Mouse (Mus musculus) hindbrain, embryonic 11.5 days (tissue): Measurements from ENCODE around the gene Sigirr. TPM values are rescaled to one million over a fixed set of nuclear protein-coding genes. Genes with fewer than 3 reads are reported as not detected.

Experiments used
- ATAC-seq: fragments of 200-750 bp; cut with Nextera tagmentation; 2 replicates; pipeline ENCODE4 v1.8.0; 2017; ENCODE audit warnings: mild to moderate bottlenecking, moderate TSS enrichment, moderate library complexity; ENCODE audit not compliant: low FRiP score
- DNase-seq: peaks from one replicate; pipeline ENCODE4 v3.0.0-alpha.2; 2015; ENCODE audit warnings: low spot score
- H3K27ac ChIP-seq: fragments of 300-500 bp; sonication (generic); 2 replicates; pipeline ENCODE4 v1.5.1; 2014; ENCODE audit warnings: mild to moderate bottlenecking, low read depth, low read length
- H3K27me3 ChIP-seq: fragments of 300-500 bp; sonication (generic); 2 replicates; pipeline ENCODE4 v1.6.1; 2014; ENCODE audit warnings: mild to moderate bottlenecking, low read length, moderate library complexity, mixed read lengths; ENCODE audit not compliant: control insufficient read depth, insufficient read depth
- H3K36me3 ChIP-seq: fragments of 300-500 bp; sonication (generic); 2 replicates; pipeline ENCODE4 v1.6.1; 2014; ENCODE audit warnings: mild to moderate bottlenecking, low read length, moderate library complexity, mixed read lengths; ENCODE audit not compliant: control insufficient read depth, insufficient read depth
- H3K4me1 ChIP-seq: fragments of 300-500 bp; sonication (generic); replicated peaks from 2 replicates; pipeline ENCODE4 v1.6.1; 2014; ENCODE audit warnings: low read length, mixed read lengths; ENCODE audit not compliant: control insufficient read depth, insufficient read depth
- H3K4me2 ChIP-seq: fragments of 300-500 bp; sonication (generic); replicated peaks from 2 replicates; pipeline ENCODE4 v1.6.1; 2014; ENCODE audit warnings: mild to moderate bottlenecking, low read depth, low read length
- H3K4me3 ChIP-seq: fragments of 300-500 bp; sonication (generic); 2 replicates; pipeline ENCODE4 v1.5.1; 2014; ENCODE audit warnings: low read depth, low read length
- H3K9ac ChIP-seq: fragments of 300-500 bp; sonication (generic); 2 replicates; pipeline ENCODE4 v1.6.1; 2014; ENCODE audit warnings: low read depth, low read length
- H3K9me3 ChIP-seq: fragments of 300-500 bp; sonication (generic); 2 replicates; pipeline ENCODE4 v1.6.1; 2016; ENCODE audit warnings: low read length; ENCODE audit not compliant: control insufficient read depth
- WGBS: fragments of 180-500 bp; shearing (Covaris S2); extraction: QIAGEN DNeasy Blood & Tissue Kit; methylation state at CpG from one replicate; pipeline ENCODE4 v1.1.7; 2014; 5-methylcytosine and 5-hydroxymethylcytosine counted together
- polyA plus RNA-seq: library from polyadenylated mRNA; unstranded; fragments of >200 nt; fragmentation: Nextera tagmentation; extraction: Ambion mirVana; gene quantifications from 2 replicates; pipeline ENCODE4 v1.2.1, GENCODE M21; 2014

The Sigirr gene
- polyA plus RNA-seq, 1 experiment from 2014 or later = 1.0 TPM

GRCm38 (mm10) chr7:141131904-141132755, 31.8 kb upstream of the Sigirr start:
- peak overlapping the region; percentile 82 for H3K4me3 ChIP-seq
- 60% methylated on average over 12 of the region's 12 CpGs for WGBS
- peak overlapping the region; percentile 91 for H3K4me2 ChIP-seq
- H3K27ac ChIP-seq = no peak overlapping the region
- H3K4me1 ChIP-seq = peaks cover 9% of the 10 kb centered on the region; the same call in 1 of the 2 replicates
- ATAC-seq (no peak), DNase-seq (no peak)
- H3K9me3 ChIP-seq = no peaks in the 10 kb centered on the region
- 0 out of 2 replicates have a peak, but pooled peaks cover 6% of the 10 kb centered on the region for H3K36me3 ChIP-seq
- peak overlapping the region; percentile 93 for H3K9ac ChIP-seq
- no peaks in the 10 kb centered on the region for H3K27me3 ChIP-seq

- Histone ChIP-seq H3K27ac (no peak overlapping the region), H3K9me3 (no peaks in the 10 kb centered on the region), H3K4me3 (peak overlapping the region; percentile 82), H3K4me1 (peaks cover 9% of the 10 kb centered on the region; the same call in 1 of the 2 replicates), H3K4me2 (peak overlapping the region; percentile 91), H3K27me3 (no peaks in the 10 kb centered on the region), H3K36me3 (0 out of 2 replicates have a peak, but pooled peaks cover 2% of the 10 kb centered on the region), H3K9ac (peak overlapping the region; percentile 93)
- DNase-seq (peak; percentile 99), ATAC-seq (peak; percentile 97)
- WGBS = under 1% methylated on average over 54 of the region's 59 CpGs
Measured at GRCm38 (mm10) chr7:141131024-141131820, 30.9 kb upstream of the Sigirr start.

GRCm38 (mm10) chr7:141123517-141123856, 23.1 kb upstream of the Sigirr start:
- no peaks in the 10 kb centered on the region for H3K9me3 ChIP-seq
- H3K27me3 ChIP-seq = no peaks in the 10 kb centered on the region
- H3K4me1 ChIP-seq = no peaks in the 10 kb centered on the region
- H3K36me3 ChIP-seq = no peaks in the 10 kb centered on the region
- 4% methylated on average over 15 of the region's 15 CpGs for WGBS
- DNase-seq (no peak), ATAC-seq (no peak; the same call in 1 of the 2 replicates)
- peak overlapping the region; percentile 72 for H3K9ac ChIP-seq
- peak overlapping the region; percentile 57 for H3K4me3 ChIP-seq
- H3K27ac ChIP-seq = peak overlapping the region; percentile 70
- peak overlapping the region; percentile 63 for H3K4me2 ChIP-seq

- H3K4me1 ChIP-seq = no peaks in the 10 kb centered on the region
- 2% methylated on average over 29 of the region's 29 CpGs for WGBS
- H3K4me3 ChIP-seq = peak overlapping the region; percentile 57
- DNase-seq = peak; percentile 95
- no peaks in the 10 kb centered on the region for H3K9me3 ChIP-seq
- peak overlapping the region; percentile 63 for H3K4me2 ChIP-seq
- H3K9ac ChIP-seq = peak overlapping the region; percentile 72
- H3K27me3 ChIP-seq = no peaks in the 10 kb centered on the region; the same call in 1 of the 2 replicates
- H3K27ac ChIP-seq = peak overlapping the region; percentile 70
- peak; percentile 99 for ATAC-seq
- H3K36me3 ChIP-seq = no peaks in the 10 kb centered on the region
Measured at GRCm38 (mm10) chr7:141122689-141123516, 22.5 kb upstream of the Sigirr start.

- peak within 1 kb of the TSS; percentile 70 for H3K27ac ChIP-seq
- peak; percentile 14 for DNase-seq
- 52% methylated on average over 14 of the region's 14 CpGs for WGBS
- H3K9me3 ChIP-seq = no peaks in the 10 kb centered on the region
- H3K9ac ChIP-seq = peak within 1 kb of the TSS; percentile 72
- no peaks in the 10 kb centered on the region for H3K4me1 ChIP-seq
- ATAC-seq = no peak
- peak within 1 kb of the TSS; percentile 63 for H3K4me2 ChIP-seq
- peak within 1 kb of the TSS; percentile 57 for H3K4me3 ChIP-seq
- H3K36me3 ChIP-seq = no peaks in the 10 kb centered on the region
- H3K27me3 ChIP-seq = no peaks in the 10 kb centered on the region; the same call in 1 of the 2 replicates
Measured at GRCm38 (mm10) chr7:141122245-141122644, 21.9 kb upstream of the Sigirr start, which contains the start of gene Ptdss2. Ptdss2 (plus strand) TSS chr7:141122382.

GRCm38 (mm10) chr7:141121051-141121531, 20.7 kb upstream of the Sigirr start:
- Histone ChIP-seq H3K9ac (no peak overlapping the region), H3K9me3 (no peaks in the 10 kb centered on the region), H3K4me3 (no peak overlapping the region), H3K4me2 (no peak overlapping the region), H3K27me3 (no peaks in the 10 kb centered on the region; the same call in 1 of the 2 replicates), H3K27ac (no peak overlapping the region), H3K4me1 (no peaks in the 10 kb centered on the region), H3K36me3 (no peaks in the 10 kb centered on the region)
- no peak for DNase-seq
- WGBS = 79% methylated on average over 5 of the region's 5 CpGs
- ATAC-seq = no peak

- no peak for DNase-seq
- Histone ChIP-seq H3K9ac (no peak overlapping the region), H3K4me2 (no peak overlapping the region), H3K9me3 (no peaks in the 10 kb centered on the region), H3K4me1 (no peaks in the 10 kb centered on the region), H3K4me3 (no peak overlapping the region), H3K27me3 (no peaks in the 10 kb centered on the region; the same call in 1 of the 2 replicates), H3K27ac (no peak overlapping the region), H3K36me3 (no peaks in the 10 kb centered on the region)
- no peak for ATAC-seq
- 90% methylated on average over 3 of the region's 3 CpGs for WGBS
Measured at GRCm38 (mm10) chr7:141120605-141121004, 20.2 kb upstream of the Sigirr start.

- WGBS = 79% methylated on average over 3 of the region's 3 CpGs
- DNase-seq (no peak), ATAC-seq (no peak)
- Histone ChIP-seq H3K27me3 (no peaks in the 10 kb centered on the region; the same call in 1 of the 2 replicates), H3K4me3 (no peak overlapping the region), H3K4me1 (no peaks in the 10 kb centered on the region), H3K9ac (no peak overlapping the region), H3K36me3 (no peaks in the 10 kb centered on the region), H3K9me3 (no peaks in the 10 kb centered on the region), H3K4me2 (no peak overlapping the region), H3K27ac (no peak overlapping the region)
Measured at GRCm38 (mm10) chr7:141119487-141119886, 19.1 kb upstream of the Sigirr start.
